Mouse (Mus musculus) E14TG2a.4 (cell line): Measurements from ENCODE around the gene Aoc2.

Experiments
- CTCF ChIP-seq: conservative IDR thresholded peaks from 2 replicates; pipeline ENCODE4 v1.5.1; 2014; ENCODE audit warnings: low read length
- NANOG ChIP-seq: IDR thresholded peaks from 2 replicates; pipeline ENCODE4 v1.6.1; 2014; ENCODE audit warnings: borderline replicate concordance, low read length, mixed read lengths

- no peak for TF ChIP-seq CTCF
- no peak for TF ChIP-seq NANOG
Observed at GRCm38 (mm10) chr11:101283805-101284204, 41.1 kb upstream of the Aoc2 start.
